Mouse (Mus musculus) forebrain, embryonic 15.5 days (tissue): ENCODE measurements around the gene Oog1. TPM values are rescaled to one million over a fixed set of nuclear protein-coding genes. Genes with fewer than 3 reads are reported as not detected.
"Not testable (repeated sequence)": the region's sequence is repeated elsewhere in the genome, so short reads cannot be mapped to it uniquely, and the experiment has no call there.

Source experiments
- ATAC-seq: fragments of 200-750 bp; cut with Nextera tagmentation; replicated peaks from 2 replicates; pipeline ENCODE4 v1.8.0; 2017; ENCODE audit warnings: mild to moderate bottlenecking, moderate TSS enrichment, moderate library complexity
- H3K27ac ChIP-seq: fragments of 300-500 bp; sonication (generic); replicated peaks from 2 replicates; pipeline ENCODE4 v1.5.1; 2015; ENCODE audit warnings: mild to moderate bottlenecking, inconsistent platforms
- H3K27me3 ChIP-seq: fragments of 300-500 bp; sonication (generic); 2 replicates; pipeline ENCODE4 v1.6.1; 2015; ENCODE audit warnings: inconsistent platforms
- H3K36me3 ChIP-seq: fragments of 300-500 bp; sonication (generic); 2 replicates; pipeline ENCODE4 v1.6.1; 2015; ENCODE audit warnings: mild to moderate bottlenecking, inconsistent platforms
- H3K4me1 ChIP-seq: fragments of 300-500 bp; sonication (generic); 2 replicates; pipeline ENCODE4 v1.6.1; 2015; ENCODE audit warnings: inconsistent platforms
- H3K4me2 ChIP-seq: fragments of 300-500 bp; sonication (generic); replicated peaks from 2 replicates; pipeline ENCODE4 v1.6.1; 2015; ENCODE audit warnings: mild to moderate bottlenecking, inconsistent platforms
- H3K4me3 ChIP-seq: fragments of 300-500 bp; sonication (generic); 2 replicates; pipeline ENCODE4 v1.5.1; 2015; ENCODE audit warnings: mild to moderate bottlenecking, inconsistent platforms
- H3K9ac ChIP-seq: fragments of 300-500 bp; sonication (generic); replicated peaks from 2 replicates; pipeline ENCODE4 v1.6.1; 2015; ENCODE audit warnings: mild to moderate bottlenecking, inconsistent platforms
- H3K9me3 ChIP-seq: fragments of 300-500 bp; sonication (generic); 2 replicates; pipeline ENCODE4 v1.6.1; 2016; ENCODE audit warnings: inconsistent platforms
- WGBS: fragments of 180-500 bp; shearing (Covaris S2); methylation state at CpG from one replicate; pipeline ENCODE4 v1.1.7; 2015; ENCODE audit warnings: mixed read lengths; 5-methylcytosine and 5-hydroxymethylcytosine counted together
- polyA plus RNA-seq: library from polyadenylated mRNA; unstranded; fragments of >200 nt; fragmentation: Nextera tagmentation; extraction: Ambion mirVana; gene quantifications from 2 replicates; pipeline ENCODE4 v1.2.1, GENCODE M21; 2015

Oog1 gene
- polyA plus RNA-seq, result not detected in 2 replicates

GRCm38 (mm10) chr12:87602388-87602787 lies at the start of gene Oog1:
Oog1 (plus strand) TSS chr12:87602688.
- WGBS, result 84% methylated on average over 1 of the region's 2 CpGs
- H3K9ac ChIP-seq, H3K27ac ChIP-seq, H3K4me3 ChIP-seq, H3K27me3 ChIP-seq, H3K4me1 ChIP-seq, H3K9me3 ChIP-seq, H3K36me3 ChIP-seq, H3K4me2 ChIP-seq, ATAC-seq: not testable (repeated sequence)

DNA sequence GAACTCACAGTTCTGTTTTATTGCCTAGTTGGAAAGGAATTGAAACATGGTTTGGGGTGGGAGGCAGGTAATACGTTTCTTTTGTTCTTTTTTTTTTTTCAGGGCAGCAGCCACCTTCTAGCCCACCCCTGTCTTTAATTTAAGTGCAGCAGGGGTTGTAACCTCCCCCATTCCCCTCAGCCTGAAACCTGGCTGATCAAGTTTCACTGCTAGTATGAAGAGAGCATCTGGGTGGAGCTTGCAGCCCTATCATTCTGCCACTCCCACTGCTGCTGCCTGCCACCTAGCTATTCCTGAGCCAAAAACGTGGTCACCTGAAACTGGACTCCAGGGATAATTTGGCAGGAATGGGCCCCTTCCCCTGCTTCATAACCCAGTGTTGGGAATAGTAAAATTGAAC lies 1.1 kb upstream of the Oog1 start:
- H3K27me3 ChIP-seq, H3K4me1 ChIP-seq, H3K36me3 ChIP-seq, H3K27ac ChIP-seq, H3K4me2 ChIP-seq, H3K4me3 ChIP-seq, ATAC-seq, H3K9ac ChIP-seq, H3K9me3 ChIP-seq: not testable (repeated sequence)
- WGBS, result 8% methylated on average over 2 of the region's 2 CpGs

- not testable (repeated sequence) for H3K4me3 ChIP-seq, H3K27me3 ChIP-seq, H3K4me1 ChIP-seq, H3K4me2 ChIP-seq, H3K9ac ChIP-seq, ATAC-seq, H3K9me3 ChIP-seq, H3K27ac ChIP-seq, H3K36me3 ChIP-seq
- WGBS, result 87% methylated on average over 5 of the region's 7 CpGs
Measured at GRCm38 (mm10) chr12:87618569-87618968, 16.1 kb downstream of the Oog1 start, which contains the start of gene Gm4027. Gm4027 (plus strand) TSS chr12:87618869.

- H3K4me1 ChIP-seq, H3K36me3 ChIP-seq, H3K9ac ChIP-seq, ATAC-seq, H3K4me3 ChIP-seq, H3K27ac ChIP-seq, H3K4me2 ChIP-seq, H3K9me3 ChIP-seq, H3K27me3 ChIP-seq: not testable (repeated sequence)
- 88% methylated on average over 2 of the region's 2 CpGs for WGBS
Measured at GRCm38 (mm10) chr12:87644520-87644919, 42.0 kb downstream of the Oog1 start, which contains the start of gene Gm16381. Gm16381 (minus strand) TSS chr12:87644620.

- not testable (repeated sequence) for ATAC-seq, H3K9me3 ChIP-seq
Measured at GRCm38 (mm10) chr12:87652916-87653703, 50.6 kb downstream of the Oog1 start.

More at GRCm38 (mm10) chr12:87652916-87653703, 50.6 kb downstream of the Oog1 start:
- not testable (repeated sequence) for H3K4me1 ChIP-seq, H3K27me3 ChIP-seq, H3K9ac ChIP-seq, H3K36me3 ChIP-seq, H3K4me3 ChIP-seq, H3K4me2 ChIP-seq, H3K27ac ChIP-seq
- 76% methylated on average over 2 of the region's 4 CpGs for WGBS

Other genes starting within 250 kb of the Oog1 start
- gene Sptlc2, start 214.3 kb upstream of the Oog1 start, polyA plus RNA-seq, result 60.8 and 68.3 TPM in 2 replicates
- 249 and 275 TPM in 2 replicates for gene Slirp, start 158.8 kb upstream of the Oog1 start, polyA plus RNA-seq
- gene Alkbh1, start 158.7 kb upstream of the Oog1 start, polyA plus RNA-seq, result 51.3 and 52.1 TPM in 2 replicates
- gene Snw1, start 130.4 kb upstream of the Oog1 start, polyA plus RNA-seq, result 127 and 128 TPM in 2 replicates
- gene Gm5788, start 108.0 kb upstream of the Oog1 start, polyA plus RNA-seq, result not detected in 2 replicates
- not detected in 2 replicates for gene Gm8300, start 88.4 kb upstream of the Oog1 start, polyA plus RNA-seq
- not detected in 2 replicates for gene Gm4027, start 16.2 kb downstream of the Oog1 start, polyA plus RNA-seq
- not detected in 2 replicates for gene Gm16381, start 41.9 kb downstream of the Oog1 start, polyA plus RNA-seq
- not detected in 2 replicates for gene Gm21319, start 173.1 kb downstream of the Oog1 start, polyA plus RNA-seq
- gene Gm21936, start 192.8 kb downstream of the Oog1 start, polyA plus RNA-seq, result not detected in 2 replicates
- gene BB287469, start 213.9 kb downstream of the Oog1 start, polyA plus RNA-seq, result not detected in 2 replicates
- not detected in 2 replicates for gene Gm2001, start 239.7 kb downstream of the Oog1 start, polyA plus RNA-seq